ENCODE assay signal across 13 mouse cellular contexts in the genomic region with DNA sequence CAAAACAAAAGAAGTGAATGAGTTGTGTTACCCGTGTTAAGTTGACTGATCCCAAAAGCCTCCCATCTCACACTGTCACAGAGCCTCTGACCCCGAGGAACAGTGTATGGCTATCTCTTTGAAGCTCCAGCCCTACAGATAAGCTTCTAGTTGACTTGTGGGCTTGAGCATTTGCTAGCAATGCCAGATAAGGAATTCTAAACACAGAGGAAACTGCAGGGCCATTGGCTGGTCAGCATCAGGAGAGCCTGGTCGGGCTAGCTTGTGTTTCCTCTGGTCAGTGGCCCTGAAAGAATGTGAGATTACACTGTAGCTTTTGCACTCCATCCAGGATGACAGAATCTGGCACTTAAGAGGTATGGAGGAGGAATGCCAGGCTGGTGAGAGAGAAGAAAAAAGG. TPM values are rescaled to one million over a fixed set of nuclear protein-coding genes. Genes with fewer than 3 reads are reported as not detected.
A peak's percentile ranks its signal among the peaks of the same experiment; 100 is the strongest.
DNase-seq lines count a peak whose midpoint lies in the region; ATAC-seq and TF ChIP-seq lines count a peak whose summit lies in the region.
"Had no signal": no experiment of that assay in that cellular context is flagged by ENCODE, and none has a peak within 500 bp of the region (broad histone marks: within the 10 kb centered on the region; RNA-seq: fewer than 3 reads in every experiment).

No protein-coding gene starts in this region.

- no peaks in the 10 kb centered on the region for H3K9me3 ChIP-seq in neural tube, embryonic 15.5 days (replicated peaks)
- H3K9me3 ChIP-seq: limb, embryonic 12.5 days had no signal

- peaks cover 2% of the 10 kb centered on the region; the same call in 1 of the 2 replicates for H3K4me1 ChIP-seq in liver, adult 2 months (ENCODE audit: control insufficient read depth, insufficient read depth, low read length)
- H3K4me1 ChIP-seq in neural tube, embryonic 15.5 days: no peaks in the 10 kb centered on the region; the same call in 1 of the 2 replicates
- H3K4me1 ChIP-seq: limb, embryonic 12.5 days had no signal

- WGBS in liver, adult 2 months: 21% methylated on average over 3 of the region's 3 CpGs
- 59% methylated on average over 3 of the region's 3 CpGs for WGBS in neural tube, embryonic 15.5 days

- no peaks in the 10 kb centered on the region for H3K36me3 ChIP-seq in liver, adult 2 months (ENCODE audit: control insufficient read depth, insufficient read depth, low read length)
- H3K36me3 ChIP-seq in neural tube, embryonic 15.5 days: no peaks in the 10 kb centered on the region
- H3K36me3 ChIP-seq: limb, embryonic 12.5 days had no signal

- peak; percentile 25 to 33 for DNase-seq in heart, adult 18-20 months
- DNase-seq in heart, adult 9 months (ENCODE audit: low spot score in 2 of 2): no peak
- DNase-seq in testis, postnatal 14 days (ENCODE audit: low spot score): peak; percentile 19
- DNase-seq in testis, postnatal 10 days (ENCODE audit: low spot score): no peak
- DNase-seq in liver, adult 2 months (ENCODE audit: extremely low read depth, low read depth, low spot score): peak; percentile 60
- DNase-seq in layer of hippocampus, adult 9-11 months: no peak
- no peak for DNase-seq in frontal cortex, postnatal 14 days (ENCODE audit: low spot score in 2 of 2)
- DNase-seq: adrenal gland, adult 2 months; lung, postnatal 4 days had no signal

- ATAC-seq in neural tube, embryonic 15.5 days (ENCODE audit: low FRiP score): no peak
- ATAC-seq: intestine, embryonic 16.5 days had no signal

- H3K9ac ChIP-seq in liver, adult 2 months (ENCODE audit: low read depth, low read length): no peak overlapping the region
- H3K9ac ChIP-seq in neural tube, embryonic 15.5 days (replicated peaks): no peak overlapping the region
- H3K9ac ChIP-seq: limb, embryonic 12.5 days had no signal

- no peak for TF ChIP-seq POLR2A in liver, adult 2 months (IDR thresholded peaks at IDR 0.05; ENCODE audit: extremely low read depth, insufficient read depth, low read length)

- no peak overlapping the region for H3K4me2 ChIP-seq in neural tube, embryonic 15.5 days
- H3K4me2 ChIP-seq: limb, embryonic 12.5 days had no signal

- no peak overlapping the region for H3K4me3 ChIP-seq in liver, adult 2 months (ENCODE audit: insufficient read depth, low read depth, low read length)
- no peak overlapping the region for H3K4me3 ChIP-seq in neural tube, embryonic 15.5 days (replicated peaks)
- H3K4me3 ChIP-seq: erythroblast, embryonic 14.5 days; limb, embryonic 12.5 days had no signal

- no peaks in the 10 kb centered on the region for H3K27me3 ChIP-seq in liver, adult 2 months (ENCODE audit: control insufficient read depth, insufficient read depth, low read length)
- no peaks in the 10 kb centered on the region for H3K27me3 ChIP-seq in neural tube, embryonic 15.5 days (replicated peaks)
- H3K27me3 ChIP-seq: limb, embryonic 12.5 days had no signal

- H3K79me2 ChIP-seq in liver, adult 2 months (ENCODE audit: control insufficient read depth, insufficient read depth, low read length): no peaks in the 10 kb centered on the region

- no peak for TF ChIP-seq CTCF in liver, adult 2 months (IDR thresholded peaks at IDR 0.05; ENCODE audit: low read depth, low read length)

- H3K27ac ChIP-seq in liver, adult 2 months (replicated peaks; ENCODE audit: insufficient read depth, low read depth, low read length): no peak overlapping the region
- H3K27ac ChIP-seq in neural tube, embryonic 15.5 days (replicated peaks): no peak overlapping the region
- H3K27ac ChIP-seq: limb, embryonic 12.5 days had no signal

RNA-seq across cellular contexts. Expression of gene Tmem135, which starts 36.4 kb away (rescaled TPM):
- total RNA-seq in heart, adult 18-20 months (2021): 10 to 100 TPM; 34.9 to 39.4 TPM
- total RNA-seq in liver, adult 2 months (2014; rRNA removed): 60.4 and 60.5 TPM in 2 replicates
- 101 and 108 TPM in 2 replicates for polyA plus RNA-seq in liver, adult 2 months (2012; rRNA removed)
- 29.0 and 30.7 TPM in 2 replicates for polyA plus RNA-seq in neural tube, embryonic 15.5 days (2015; fragmentation: Nextera tagmentation; extraction: Ambion mirVana)

RNA-seq across cellular contexts. Expression of gene Fzd4, which starts 36.5 kb away (rescaled TPM):
- total RNA-seq in heart, adult 18-20 months (2021): 10 to 100 TPM; 32.2 to 34.5 TPM
- total RNA-seq in liver, adult 2 months (2014; rRNA removed): 11.5 and 12.1 TPM in 2 replicates
- 4.8 and 6.3 TPM in 2 replicates for polyA plus RNA-seq in liver, adult 2 months (2012; rRNA removed)
- polyA plus RNA-seq in neural tube, embryonic 15.5 days (2015; fragmentation: Nextera tagmentation; extraction: Ambion mirVana): 2.5 and 3.4 TPM in 2 replicates
- polyA plus RNA-seq: erythroblast, embryonic 14.5 days had no signal

Comparison
In these comparisons a context has a peak if more than half of its experiments do, and no peak if none do; other contexts are left out.
1. DNase-seq: peak in heart, adult 18-20 months (2 of 2), testis, postnatal 14 days (single experiment) and liver, adult 2 months (single experiment); none in heart, adult 9 months (0 of 2), testis, postnatal 10 days (single experiment), layer of hippocampus, adult 9-11 months (single experiment) and frontal cortex, postnatal 14 days (0 of 2).